Mouse (Mus musculus): ENCODE measurements around the gene Atl2. TPM values are rescaled to one million over a fixed set of nuclear protein-coding genes. Genes with fewer than 3 reads are reported as not detected.
A peak's percentile ranks its signal among the peaks of the same experiment; 100 is the strongest.

Gene Atl2
- polyA plus RNA-seq, 1 experiment from 2014 or later, result 42.6 TPM

DNA sequence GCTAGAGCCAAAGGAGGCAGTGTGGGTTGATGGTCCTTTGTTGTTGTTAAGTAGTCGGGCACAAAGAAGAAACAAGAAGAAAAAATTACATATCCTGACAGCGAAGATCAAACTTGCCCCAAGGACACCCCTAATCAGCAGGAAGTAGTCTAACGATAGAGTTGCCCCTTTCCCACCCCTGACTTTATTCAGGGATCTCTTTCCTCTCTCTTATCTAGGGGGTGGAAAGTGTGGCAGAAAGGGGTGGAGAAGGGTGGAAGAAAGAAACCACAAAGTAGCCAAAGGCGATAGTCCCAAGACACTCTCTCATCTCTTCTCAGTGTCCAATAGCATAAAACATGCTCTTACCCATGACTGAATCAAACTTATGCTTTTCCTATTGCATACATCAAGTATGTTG, 1.9 kb downstream of the Atl2 start:
- Histone ChIP-seq H3K4me1 (replicated peaks) (peaks cover 7% of the 10 kb centered on the region; the same call in 1 of the 2 replicates), H3K27ac (no peak overlapping the region), H3K4me2 (replicated peaks) (peak overlapping the region; percentile 67), H3K27me3 (replicated peaks) (no peaks in the 10 kb centered on the region), H3K36me3 (no peaks in the 10 kb centered on the region), H3K9me3 (no peaks in the 10 kb centered on the region), H3K4me3 (replicated peaks) (peak overlapping the region; percentile 84), H3K9ac (no peak overlapping the region)
- WGBS, result 42% methylated on average over 4 of the region's 4 CpGs
- ATAC-seq, result no peak

DNA sequence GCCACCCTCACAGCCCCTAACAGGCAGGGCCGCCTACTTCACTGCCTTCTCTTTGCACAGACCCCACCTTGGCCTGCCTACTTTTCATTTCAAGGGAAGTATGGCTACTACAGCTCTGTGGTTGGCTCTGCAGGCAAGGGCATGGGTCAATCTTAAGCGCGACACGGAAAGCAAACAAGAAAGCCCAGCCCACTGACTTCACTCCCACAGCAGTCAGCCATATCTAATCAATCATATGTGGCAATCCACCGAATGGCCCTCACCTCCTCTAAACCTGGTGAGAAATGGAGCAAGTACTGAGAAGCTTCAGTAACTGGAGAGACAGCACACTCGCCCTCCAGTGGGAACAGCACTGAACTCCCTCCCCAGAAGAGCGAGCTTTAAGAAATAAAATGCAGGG, 4.0 kb downstream of the Atl2 start:
- Histone ChIP-seq H3K9me3 (no peaks in the 10 kb centered on the region), H3K36me3 (no peaks in the 10 kb centered on the region), H3K9ac (no peak overlapping the region), H3K4me1 (replicated peaks) (peaks cover 7% of the 10 kb centered on the region; the same call in 1 of the 2 replicates), H3K27me3 (replicated peaks) (no peaks in the 10 kb centered on the region), H3K4me3 (replicated peaks) (no peak overlapping the region), H3K4me2 (replicated peaks) (peak overlapping the region; percentile 26), H3K27ac (no peak overlapping the region)
- peak; percentile 26 for ATAC-seq
- WGBS, result 38% methylated on average over 7 of the region's 7 CpGs

DNA sequence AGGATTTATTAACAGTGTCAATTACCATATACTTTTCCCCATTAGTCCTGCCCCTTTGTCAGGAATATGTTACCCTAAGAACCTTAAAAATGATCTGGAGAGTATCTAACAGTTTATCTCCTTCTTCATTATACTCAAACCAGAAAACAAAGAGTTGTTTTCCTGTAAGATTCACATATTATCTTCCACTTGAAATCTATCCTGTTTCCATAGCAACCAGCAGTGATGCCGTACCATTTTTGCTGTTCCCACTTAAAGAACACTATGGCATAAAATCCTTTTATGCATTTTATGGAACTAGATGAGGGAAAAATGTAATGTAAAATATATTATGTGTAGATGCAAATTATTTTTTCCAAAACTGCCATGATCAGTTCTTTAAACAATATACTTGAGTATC, 8.0 kb downstream of the Atl2 start:
- no peak overlapping the region for H3K27ac ChIP-seq
- H3K4me1 ChIP-seq (replicated peaks), result 0 out of 2 replicates have a peak, but pooled peaks cover 2% of the 10 kb centered on the region
- H3K9ac ChIP-seq, result no peak overlapping the region
- no peak overlapping the region for H3K4me2 ChIP-seq (replicated peaks)
- no peaks in the 10 kb centered on the region for H3K36me3 ChIP-seq
- no peak for ATAC-seq
- WGBS, result 69% methylated on average over 1 of the region's 1 CpGs
- H3K4me3 ChIP-seq (replicated peaks), result no peak overlapping the region
- no peaks in the 10 kb centered on the region for H3K9me3 ChIP-seq
- no peaks in the 10 kb centered on the region for H3K27me3 ChIP-seq (replicated peaks)

DNA sequence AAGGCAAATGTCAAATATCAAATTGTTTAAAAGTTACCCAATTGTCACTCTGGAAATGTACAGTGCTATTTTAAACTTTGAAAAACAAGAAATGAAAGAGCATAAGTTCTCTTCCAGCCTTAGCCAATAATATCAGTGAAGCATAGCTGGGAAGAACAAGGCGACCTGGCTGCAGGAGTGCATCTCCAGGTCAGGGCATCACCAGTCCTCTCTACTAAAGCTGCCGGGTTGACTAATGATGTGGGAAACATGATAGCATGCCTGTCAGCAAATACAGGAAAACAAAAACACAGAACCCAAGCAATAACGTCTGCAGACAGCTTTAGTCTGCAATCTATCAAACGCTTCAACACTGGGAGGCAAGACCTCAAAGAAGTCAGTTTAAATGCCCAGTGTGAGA, 12.7 kb downstream of the Atl2 start:
- no peaks in the 10 kb centered on the region for H3K9me3 ChIP-seq
- no peak overlapping the region for H3K4me3 ChIP-seq (replicated peaks)
- H3K27ac ChIP-seq, result no peak overlapping the region
- no peak overlapping the region for H3K4me2 ChIP-seq (replicated peaks)
- no peaks in the 10 kb centered on the region for H3K27me3 ChIP-seq (replicated peaks)
- WGBS, result 32% methylated on average over 4 of the region's 4 CpGs
- no peak overlapping the region for H3K9ac ChIP-seq
- H3K36me3 ChIP-seq, result no peaks in the 10 kb centered on the region
- H3K4me1 ChIP-seq (replicated peaks), result no peaks in the 10 kb centered on the region
- ATAC-seq, result no peak

DNA sequence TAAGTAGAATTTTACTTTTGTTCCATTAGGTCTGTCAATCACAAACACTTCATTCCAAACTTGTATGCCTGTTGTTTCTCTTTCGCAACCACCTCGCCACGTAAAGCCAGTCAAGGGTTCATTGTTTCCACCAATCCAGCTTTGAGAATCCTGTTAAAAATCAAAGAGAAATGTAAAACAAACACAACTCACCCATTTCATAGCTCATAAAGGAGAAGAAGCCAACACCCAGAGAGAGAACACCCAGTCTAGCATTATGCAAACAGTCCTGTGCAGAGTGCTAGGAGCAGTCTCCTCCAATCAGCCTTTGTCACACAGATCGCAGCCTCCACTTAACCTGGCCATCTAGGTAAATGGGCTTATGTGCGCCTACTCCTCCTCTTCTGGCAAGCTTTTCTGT, 30.9 kb downstream of the Atl2 start:
- H3K9me3 ChIP-seq, result no peaks in the 10 kb centered on the region
- 84% methylated on average over 5 of the region's 5 CpGs for WGBS
- no peak overlapping the region for H3K9ac ChIP-seq
- no peak overlapping the region for H3K4me2 ChIP-seq (replicated peaks)
- H3K4me3 ChIP-seq (replicated peaks), result no peak overlapping the region
- no peaks in the 10 kb centered on the region for H3K4me1 ChIP-seq (replicated peaks)
- H3K27ac ChIP-seq, result no peak overlapping the region
- no peaks in the 10 kb centered on the region for H3K27me3 ChIP-seq (replicated peaks)
- peaks cover 26% of the 10 kb centered on the region for H3K36me3 ChIP-seq
- no peak for ATAC-seq

DNA sequence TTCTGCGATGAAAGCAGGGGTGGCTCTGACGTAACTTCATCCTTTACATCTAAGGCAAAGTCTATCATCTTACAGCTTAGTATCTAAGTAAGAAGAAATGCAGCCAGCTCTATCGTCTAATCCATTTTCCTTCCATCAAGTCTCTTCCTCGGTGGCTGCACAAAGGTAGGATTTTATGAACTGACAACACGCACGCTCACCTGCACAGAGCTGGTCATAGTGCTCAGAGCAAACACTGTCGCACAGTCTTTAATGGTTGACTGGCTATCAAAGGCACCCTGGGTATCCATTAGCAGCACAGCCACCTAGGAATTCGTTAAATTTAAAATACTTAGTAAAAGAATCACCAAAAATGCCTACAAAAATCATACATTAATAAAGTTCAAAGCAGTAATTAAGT, 31.4 kb downstream of the Atl2 start:
- no peaks in the 10 kb centered on the region for H3K27me3 ChIP-seq (replicated peaks)
- H3K4me1 ChIP-seq (replicated peaks), result no peaks in the 10 kb centered on the region
- no peak overlapping the region for H3K27ac ChIP-seq
- 92% methylated on average over 8 of the region's 8 CpGs for WGBS
- no peak overlapping the region for H3K4me2 ChIP-seq (replicated peaks)
- peaks cover 26% of the 10 kb centered on the region for H3K36me3 ChIP-seq
- H3K9ac ChIP-seq, result no peak overlapping the region
- ATAC-seq, result no peak
- no peaks in the 10 kb centered on the region for H3K9me3 ChIP-seq
- H3K4me3 ChIP-seq (replicated peaks), result no peak overlapping the region

DNA sequence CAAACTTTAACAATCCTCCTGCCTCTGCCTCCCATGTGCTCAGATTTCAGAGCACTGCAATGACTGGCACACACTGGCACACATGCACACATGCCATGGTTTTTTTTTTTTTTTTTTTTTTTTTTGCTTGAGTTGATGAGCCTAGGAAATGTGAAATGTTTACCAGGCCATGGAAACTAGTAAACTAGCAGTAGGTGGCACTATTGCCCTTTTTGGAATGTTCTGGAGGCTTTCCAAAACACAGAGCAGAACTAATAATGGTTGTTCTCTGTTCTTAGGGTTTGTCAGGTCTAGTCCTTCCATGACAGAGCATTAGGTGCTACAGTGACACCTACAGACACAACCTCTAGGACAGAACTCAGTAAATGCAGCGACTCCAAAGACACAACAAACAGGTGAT, 33.9 kb downstream of the Atl2 start:
- H3K4me3 ChIP-seq (replicated peaks), result no peak overlapping the region
- no peaks in the 10 kb centered on the region for H3K4me1 ChIP-seq (replicated peaks)
- peaks cover 26% of the 10 kb centered on the region for H3K36me3 ChIP-seq
- no peak overlapping the region for H3K4me2 ChIP-seq (replicated peaks)
- H3K27ac ChIP-seq, result no peak overlapping the region
- H3K9me3 ChIP-seq, result no peaks in the 10 kb centered on the region
- no peaks in the 10 kb centered on the region for H3K27me3 ChIP-seq (replicated peaks)
- no peak overlapping the region for H3K9ac ChIP-seq
- 70% methylated on average over 1 of the region's 1 CpGs for WGBS
- no peak for ATAC-seq

DNA sequence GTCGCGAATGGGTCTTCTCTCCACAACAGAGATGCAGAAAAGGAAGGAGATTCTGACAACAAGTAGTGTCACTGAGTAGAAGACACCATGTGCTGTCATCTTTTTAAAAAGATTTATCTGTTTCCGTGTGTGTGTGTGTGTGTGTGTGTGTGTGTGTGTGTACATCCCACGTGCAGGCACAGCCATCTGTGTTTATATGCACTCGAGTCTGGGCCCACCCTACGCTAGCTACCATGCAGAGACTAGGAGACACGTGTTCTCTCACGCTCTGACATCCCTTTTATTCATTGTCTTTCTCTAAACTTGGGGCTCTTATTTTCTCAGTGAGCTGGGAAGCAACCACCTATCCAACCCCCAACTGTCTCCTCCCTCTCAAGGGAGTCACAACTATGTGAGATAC, 40.4 kb downstream of the Atl2 start:
- 76% methylated on average over 8 of the region's 8 CpGs for whole genome bisulfite sequencing
- no peak overlapping the region for H3K9ac ChIP-seq
- no peak overlapping the region for H3K27ac ChIP-seq
- H3K4me3 ChIP-seq (replicated peaks), result no peak overlapping the region
- H3K4me2 ChIP-seq (replicated peaks), result no peak overlapping the region
- H3K36me3 ChIP-seq, result peaks cover 17% of the 10 kb centered on the region
- no peaks in the 10 kb centered on the region for H3K4me1 ChIP-seq (replicated peaks)
- no peaks in the 10 kb centered on the region for H3K9me3 ChIP-seq
- ATAC-seq, result no peak
- H3K27me3 ChIP-seq (replicated peaks), result no peaks in the 10 kb centered on the region

DNA sequence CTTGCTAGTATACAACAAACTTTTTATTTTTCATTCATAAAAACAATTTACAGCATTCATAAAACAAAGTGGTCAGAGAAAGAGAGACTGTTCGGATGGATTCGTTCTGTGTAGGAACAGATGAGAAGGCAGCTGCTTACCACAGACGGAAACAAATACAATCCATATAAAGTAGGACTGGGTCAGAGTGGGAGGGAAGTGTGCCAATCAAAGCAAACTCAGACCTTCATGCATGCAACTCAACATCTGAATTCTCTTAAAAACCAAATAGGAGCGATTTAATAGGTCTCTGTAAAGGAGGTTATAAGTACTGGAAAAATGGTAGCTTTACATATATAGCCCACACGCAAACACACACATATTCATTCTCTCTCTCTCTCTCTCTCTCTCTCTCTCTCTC, 47.5 kb downstream of the Atl2 start:
- Histone ChIP-seq H3K36me3 (peaks cover 7% of the 10 kb centered on the region; the same call in 1 of the 2 replicates), H3K9ac (no peak overlapping the region), H3K27ac (no peak overlapping the region), H3K4me2 (replicated peaks) (no peak overlapping the region), H3K4me1 (replicated peaks) (no peaks in the 10 kb centered on the region), H3K9me3 (no peaks in the 10 kb centered on the region), H3K27me3 (replicated peaks) (no peaks in the 10 kb centered on the region), H3K4me3 (replicated peaks) (no peak overlapping the region)
- no peak for ATAC-seq
- 94% methylated on average over 5 of the region's 5 CpGs for WGBS

DNA sequence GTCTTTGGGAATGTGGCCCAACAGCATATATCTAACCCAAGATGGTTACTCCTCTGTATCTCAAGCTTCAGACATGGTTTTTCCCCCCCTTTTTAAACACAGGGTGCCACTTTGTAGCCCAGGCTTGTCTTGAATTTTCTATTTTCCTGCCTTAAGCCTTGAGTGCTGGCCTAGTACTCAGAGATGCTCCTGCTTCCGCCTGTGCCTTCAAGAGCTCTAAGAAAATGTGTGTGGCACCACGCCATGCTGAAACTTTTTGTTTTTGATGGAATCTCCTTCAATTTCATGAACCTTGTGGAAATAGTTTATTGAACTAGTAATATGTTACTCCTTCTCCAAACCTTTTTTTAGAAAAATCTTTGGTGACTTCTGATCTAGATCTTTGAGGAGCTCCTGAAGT, 49.7 kb downstream of the Atl2 start:
- WGBS, result 95% methylated on average over 2 of the region's 2 CpGs
- ATAC-seq, result no peak
- Histone ChIP-seq H3K4me1 (replicated peaks) (no peaks in the 10 kb centered on the region), H3K36me3 (no peaks in the 10 kb centered on the region), H3K4me2 (replicated peaks) (no peak overlapping the region), H3K9me3 (no peaks in the 10 kb centered on the region), H3K27ac (no peak overlapping the region), H3K4me3 (replicated peaks) (no peak overlapping the region), H3K27me3 (replicated peaks) (no peaks in the 10 kb centered on the region), H3K9ac (no peak overlapping the region)

DNA sequence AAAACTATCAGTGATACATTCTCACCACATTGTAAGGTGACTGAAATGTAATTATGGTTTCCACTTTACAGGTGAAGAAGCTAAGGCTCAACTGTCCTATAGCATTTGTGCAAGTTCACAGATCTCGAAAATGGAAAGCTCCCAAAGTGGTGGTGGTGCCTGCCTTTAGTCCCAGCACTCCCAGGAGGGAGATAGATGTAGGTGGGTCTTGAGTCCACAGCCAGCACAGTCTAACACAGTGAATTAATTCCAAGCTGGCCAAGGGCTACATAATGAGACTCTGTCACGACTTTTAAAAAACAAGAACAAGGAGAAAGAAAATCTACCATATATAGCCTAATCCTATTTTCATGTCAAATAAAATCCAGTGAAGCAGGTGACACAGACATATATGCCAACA, 50.2 kb downstream of the Atl2 start:
- H3K4me2 ChIP-seq (replicated peaks), result no peak overlapping the region
- no peak for ATAC-seq
- H3K9ac ChIP-seq, result no peak overlapping the region
- H3K9me3 ChIP-seq, result no peaks in the 10 kb centered on the region
- H3K4me1 ChIP-seq (replicated peaks), result no peaks in the 10 kb centered on the region
- no peaks in the 10 kb centered on the region for H3K36me3 ChIP-seq
- H3K27ac ChIP-seq, result no peak overlapping the region
- H3K27me3 ChIP-seq (replicated peaks), result no peaks in the 10 kb centered on the region
- WGBS, result 71% methylated on average over 2 of the region's 2 CpGs
- no peak overlapping the region for H3K4me3 ChIP-seq (replicated peaks)

DNA sequence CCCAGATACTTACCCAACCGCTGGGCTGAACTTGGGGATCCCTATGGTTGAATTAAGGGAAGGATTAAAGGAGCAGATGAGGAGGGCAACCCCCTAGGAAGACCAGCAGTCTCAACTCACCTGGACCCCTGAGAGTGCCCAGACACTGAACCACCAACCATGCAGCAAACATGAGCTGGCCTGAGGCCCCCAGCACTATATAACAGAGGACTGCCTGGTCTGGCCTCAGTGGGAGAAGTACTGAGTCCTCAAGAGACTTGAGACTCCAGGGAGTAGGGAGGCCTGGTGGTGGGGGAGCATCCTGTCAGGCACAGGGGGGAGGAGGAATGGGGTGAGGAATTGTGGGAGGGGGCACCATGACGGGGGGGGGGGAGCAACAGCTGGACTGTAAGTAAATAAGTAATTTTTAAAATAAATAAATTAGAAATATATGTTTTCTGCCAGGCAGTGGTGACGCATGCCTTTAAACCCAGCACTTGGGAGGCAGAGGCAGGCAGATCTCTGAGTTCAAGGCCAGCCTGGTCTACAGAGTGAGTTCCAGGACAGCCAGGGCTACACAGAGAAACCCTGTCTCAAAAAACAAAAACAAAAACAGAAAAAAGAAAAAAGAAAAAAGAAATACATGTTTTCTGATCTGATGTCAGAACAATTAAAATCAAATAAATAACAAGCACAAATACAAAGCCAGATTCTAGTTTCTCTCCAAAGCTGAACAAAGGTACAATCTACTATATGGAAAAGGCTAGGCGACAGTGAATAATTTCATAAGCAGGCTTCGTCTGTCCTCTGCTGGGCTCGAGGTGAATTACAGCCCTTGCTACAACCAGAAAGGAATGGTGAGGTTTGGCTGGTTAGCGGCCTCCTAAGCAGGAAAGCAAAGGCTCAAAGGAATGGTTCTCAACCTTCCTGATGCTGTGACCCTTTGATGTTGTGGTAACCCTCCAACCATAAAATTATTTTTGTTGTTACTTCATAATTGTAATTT, 55.4 kb downstream of the Atl2 start:
- Histone ChIP-seq H3K27ac (no peak overlapping the region), H3K4me2 (replicated peaks) (no peak overlapping the region), H3K36me3 (no peaks in the 10 kb centered on the region), H3K9me3 (no peaks in the 10 kb centered on the region), H3K4me3 (replicated peaks) (no peak overlapping the region), H3K4me1 (replicated peaks) (0 out of 2 replicates have a peak, but pooled peaks cover 2% of the 10 kb centered on the region), H3K27me3 (replicated peaks) (no peaks in the 10 kb centered on the region), H3K9ac (no peak overlapping the region)
- ATAC-seq, result peak; percentile 54
- WGBS, result 43% methylated on average over 7 of the region's 7 CpGs

DNA sequence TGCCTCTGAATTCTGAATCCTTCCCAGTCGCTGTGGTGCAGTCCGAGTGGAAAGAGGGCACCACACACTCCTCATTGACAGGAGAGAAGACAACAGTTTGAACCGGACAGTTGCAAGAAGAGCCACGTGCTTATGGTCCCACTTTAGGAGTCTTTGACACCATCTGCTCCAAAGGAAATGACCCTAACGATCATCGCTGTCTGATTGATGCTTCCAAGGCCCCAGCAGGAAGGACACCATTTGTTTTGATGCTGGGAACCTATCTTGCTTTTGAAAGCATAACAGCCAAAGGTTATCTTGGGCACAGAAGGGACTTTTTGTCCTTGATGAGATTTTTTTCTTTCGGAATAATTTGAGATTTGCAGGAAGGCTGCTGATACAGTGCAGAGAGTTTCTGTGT, 58.9 kb downstream of the Atl2 start:
- Histone ChIP-seq H3K27me3 (replicated peaks) (no peaks in the 10 kb centered on the region), H3K4me1 (replicated peaks) (peaks cover 7% of the 10 kb centered on the region; the same call in 1 of the 2 replicates), H3K4me2 (replicated peaks) (no peak overlapping the region), H3K27ac (no peak overlapping the region), H3K36me3 (no peaks in the 10 kb centered on the region), H3K9me3 (no peaks in the 10 kb centered on the region), H3K4me3 (replicated peaks) (no peak overlapping the region), H3K9ac (no peak overlapping the region)
- WGBS, result 69% methylated on average over 7 of the region's 7 CpGs
- ATAC-seq, result no peak
